Mouse (Mus musculus) heart, embryonic 15.5 days (tissue): ENCODE data around the gene Cask. TPM values are rescaled to one million over a fixed set of nuclear protein-coding genes. Genes with fewer than 3 reads are reported as not detected.
"Not testable (repeated sequence)": the region's sequence is repeated elsewhere in the genome, so short reads cannot be mapped to it uniquely, and the experiment has no call there.

ENCODE experiments used
- ATAC-seq: fragments of 200-750 bp; cut with Nextera tagmentation; replicated peaks from 2 replicates; pipeline ENCODE4 v1.8.0; 2017; ENCODE audit warnings: low read depth, moderate TSS enrichment; ENCODE audit not compliant: insufficient number of reproducible peaks, insufficient read depth, low FRiP score
- H3K27ac ChIP-seq: fragments of 300-500 bp; sonication (generic); 2 replicates; pipeline ENCODE4 v1.5.1; 2015; ENCODE audit warnings: mild to moderate bottlenecking, inconsistent platforms
- H3K27me3 ChIP-seq: fragments of 300-500 bp; sonication (generic); 2 replicates; pipeline ENCODE4 v1.6.1; 2015; ENCODE audit warnings: inconsistent platforms
- H3K36me3 ChIP-seq: fragments of 300-500 bp; sonication (generic); 2 replicates; pipeline ENCODE4 v1.6.1; 2015; ENCODE audit warnings: mild to moderate bottlenecking, inconsistent platforms
- H3K4me1 ChIP-seq: fragments of 300-500 bp; sonication (generic); replicated peaks from 2 replicates; pipeline ENCODE4 v1.6.1; 2015; ENCODE audit warnings: inconsistent platforms
- H3K4me2 ChIP-seq: fragments of 300-500 bp; sonication (generic); 2 replicates; pipeline ENCODE4 v1.6.1; 2015; ENCODE audit warnings: inconsistent platforms, mild to moderate bottlenecking, moderate library complexity
- H3K4me3 ChIP-seq: fragments of 300-500 bp; sonication (generic); 2 replicates; pipeline ENCODE4 v1.5.1; 2015; ENCODE audit warnings: mild to moderate bottlenecking, inconsistent platforms
- H3K9ac ChIP-seq: fragments of 300-500 bp; sonication (generic); 2 replicates; pipeline ENCODE4 v1.6.1; 2015; ENCODE audit warnings: mild to moderate bottlenecking, inconsistent platforms
- H3K9me3 ChIP-seq: fragments of 300-500 bp; sonication (generic); replicated peaks from 2 replicates; pipeline ENCODE4 v1.6.1; 2016; ENCODE audit warnings: inconsistent platforms
- WGBS: fragments of 180-500 bp; shearing (Covaris S2); methylation state at CpG from one replicate; pipeline ENCODE4 v1.1.7; 2015; ENCODE audit warnings: mixed read lengths; 5-methylcytosine and 5-hydroxymethylcytosine counted together
- polyA plus RNA-seq: library from polyadenylated mRNA; unstranded; fragments of >200 nt; fragmentation: Nextera tagmentation; extraction: Ambion mirVana; gene quantifications from 2 replicates; pipeline ENCODE4 v1.2.1, GENCODE M21; 2015

The Cask gene
- polyA plus RNA-seq, 1 experiment from 2014 or later = 6.1 TPM

DNA sequence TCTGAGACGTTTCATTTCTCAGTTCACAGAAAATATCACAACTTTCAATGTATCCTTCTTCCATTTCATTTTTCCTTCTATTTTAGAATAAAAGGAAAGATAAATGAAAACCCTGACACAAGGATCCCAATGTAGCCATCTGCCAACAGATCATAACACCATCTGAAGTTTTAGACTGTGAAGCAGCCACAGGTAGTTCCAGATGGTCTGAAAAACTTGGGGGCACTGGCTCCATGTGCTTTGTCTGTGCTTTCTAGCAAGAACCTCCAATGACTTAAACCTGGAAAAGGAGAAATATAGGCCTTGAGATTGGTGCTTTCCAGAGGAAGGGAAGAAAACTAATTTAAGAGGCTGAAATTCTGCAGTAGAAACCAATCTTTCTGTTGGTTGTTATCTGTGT is 28.4 kb downstream of the Cask start:
- no peaks in the 10 kb centered on the region for H3K36me3 ChIP-seq
- H3K27ac ChIP-seq = no peak overlapping the region
- H3K4me2 ChIP-seq = no peak overlapping the region
- 69% methylated on average over 1 of the region's 1 CpGs for WGBS
- no peaks in the 10 kb centered on the region for H3K27me3 ChIP-seq
- H3K9me3 ChIP-seq = no peaks in the 10 kb centered on the region
- H3K4me3 ChIP-seq = no peak overlapping the region
- no peaks in the 10 kb centered on the region for H3K4me1 ChIP-seq
- H3K9ac ChIP-seq = no peak overlapping the region
- no peak for ATAC-seq

DNA sequence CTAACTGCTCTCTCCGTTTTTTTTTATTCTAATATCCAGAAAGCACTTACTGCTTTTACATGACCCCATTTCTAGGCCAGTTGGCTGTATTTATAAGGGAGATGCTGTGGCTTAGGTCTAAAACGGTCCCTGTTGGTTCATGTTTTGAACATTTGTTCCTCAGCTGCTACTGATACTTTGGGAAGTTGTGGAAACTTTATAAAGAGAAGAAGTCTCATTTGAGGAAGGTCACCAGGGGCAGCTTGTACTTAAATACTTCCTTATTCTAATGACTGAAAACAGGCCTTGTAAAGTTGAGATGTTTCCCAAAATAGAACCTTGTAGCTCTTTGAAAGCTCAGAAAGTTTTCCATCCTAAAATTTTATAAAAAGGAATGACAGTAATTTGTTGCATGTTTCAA is 52.4 kb downstream of the Cask start:
- no peak overlapping the region for H3K4me2 ChIP-seq
- 33% methylated on average over 2 of the region's 2 CpGs for WGBS
- ATAC-seq = no peak
- H3K27me3 ChIP-seq = no peaks in the 10 kb centered on the region
- H3K9ac ChIP-seq = no peak overlapping the region
- H3K9me3 ChIP-seq = no peaks in the 10 kb centered on the region
- no peak overlapping the region for H3K4me3 ChIP-seq
- no peaks in the 10 kb centered on the region for H3K4me1 ChIP-seq
- no peaks in the 10 kb centered on the region for H3K36me3 ChIP-seq
- no peak overlapping the region for H3K27ac ChIP-seq

DNA sequence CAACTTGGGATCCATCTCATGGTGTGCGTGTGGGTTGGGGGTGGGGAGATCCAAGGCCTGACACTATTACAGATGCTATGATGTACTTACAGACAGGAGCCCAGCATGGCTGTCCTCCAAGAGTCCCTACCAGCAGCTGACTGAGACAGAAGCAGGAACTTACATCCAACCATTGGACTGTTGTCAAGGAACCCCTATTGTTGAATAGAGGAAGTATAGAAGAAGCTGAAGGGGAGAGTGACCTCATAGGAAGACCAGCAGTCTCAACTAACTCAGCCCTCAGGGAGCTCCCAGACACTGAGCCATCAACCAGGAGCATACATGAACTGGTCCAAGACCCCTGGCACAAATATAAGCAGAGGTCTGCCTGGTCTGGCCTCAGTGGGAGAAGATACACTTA is 85.5 kb downstream of the Cask start:
- no peak overlapping the region for H3K27ac ChIP-seq
- H3K4me2 ChIP-seq = no peak overlapping the region
- no peak overlapping the region for H3K9ac ChIP-seq
- ATAC-seq = no peak
- H3K4me1 ChIP-seq = no peaks in the 10 kb centered on the region
- H3K4me3 ChIP-seq = no peak overlapping the region
- WGBS = 77% methylated on average over 1 of the region's 1 CpGs
- no peaks in the 10 kb centered on the region for H3K36me3 ChIP-seq
- H3K27me3 ChIP-seq = no peaks in the 10 kb centered on the region
- H3K9me3 ChIP-seq = no peaks in the 10 kb centered on the region

DNA sequence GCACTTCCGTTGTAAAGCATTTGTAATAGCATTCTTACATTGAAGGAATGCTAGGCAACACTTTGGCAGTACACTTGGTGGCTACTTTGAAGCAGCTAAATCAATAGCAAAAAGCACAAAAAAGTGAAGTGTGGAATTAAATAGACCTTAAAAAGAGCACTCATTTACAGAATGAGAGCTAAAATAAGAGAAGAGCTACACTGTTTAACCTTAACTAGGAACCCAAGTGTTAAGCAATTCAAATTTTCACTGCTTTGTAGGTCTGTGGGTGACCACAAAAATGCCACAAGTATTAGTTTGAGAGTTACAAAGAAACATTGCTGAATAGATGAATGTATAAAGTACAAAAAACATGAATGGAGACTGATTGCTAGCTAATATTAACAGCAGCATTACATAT is 86.1 kb downstream of the Cask start:
- H3K9ac ChIP-seq = no peak overlapping the region
- H3K36me3 ChIP-seq = no peaks in the 10 kb centered on the region
- ATAC-seq = no peak
- no peaks in the 10 kb centered on the region for H3K4me1 ChIP-seq
- 76% methylated on average over 1 of the region's 1 CpGs for WGBS
- no peak overlapping the region for H3K4me3 ChIP-seq
- H3K27ac ChIP-seq = no peak overlapping the region
- H3K9me3 ChIP-seq = no peaks in the 10 kb centered on the region
- no peaks in the 10 kb centered on the region for H3K27me3 ChIP-seq
- H3K4me2 ChIP-seq = no peak overlapping the region

DNA sequence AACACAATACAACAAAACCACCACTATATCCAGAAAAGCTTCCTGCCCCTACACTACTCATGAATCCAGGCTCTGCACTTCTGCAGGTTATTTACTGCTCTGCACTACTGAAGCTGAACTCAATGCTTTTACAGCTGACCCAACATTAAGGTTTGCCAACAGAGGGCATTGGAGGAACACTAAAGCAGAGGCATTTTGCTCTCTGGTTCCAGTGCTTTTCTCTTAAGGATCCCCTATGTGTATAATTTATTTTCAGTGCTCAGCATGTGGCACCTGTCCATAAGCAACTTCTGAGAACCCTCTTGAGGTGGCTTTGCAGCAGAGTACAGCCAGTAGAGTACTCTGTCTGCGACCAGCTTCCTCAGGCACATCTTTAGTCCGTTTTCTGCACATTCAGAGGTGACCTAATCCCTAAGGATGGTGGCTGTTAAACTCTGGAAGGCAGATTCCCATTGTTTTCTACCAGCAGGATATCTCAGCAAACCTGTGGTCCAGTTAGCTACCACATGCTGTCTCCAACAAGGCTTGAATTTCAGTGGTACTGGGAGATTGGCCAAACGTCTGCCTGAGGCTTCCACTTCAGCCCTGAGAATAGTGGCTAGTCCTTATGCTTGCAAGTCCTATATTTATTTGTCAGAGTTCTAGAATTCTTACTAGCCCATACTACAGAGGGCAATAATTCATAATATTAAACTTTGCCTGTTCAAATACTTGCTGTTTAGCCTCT is 93.7 kb downstream of the Cask start:
- H3K27me3 ChIP-seq = no peaks in the 10 kb centered on the region
- H3K27ac ChIP-seq = no peak overlapping the region
- no peak for ATAC-seq
- no peak overlapping the region for H3K4me3 ChIP-seq
- H3K9ac ChIP-seq = no peak overlapping the region
- H3K36me3 ChIP-seq = no peaks in the 10 kb centered on the region
- H3K4me2 ChIP-seq = no peak overlapping the region
- 39% methylated on average over 3 of the region's 3 CpGs for WGBS
- H3K9me3 ChIP-seq = no peaks in the 10 kb centered on the region
- H3K4me1 ChIP-seq = no peaks in the 10 kb centered on the region

DNA sequence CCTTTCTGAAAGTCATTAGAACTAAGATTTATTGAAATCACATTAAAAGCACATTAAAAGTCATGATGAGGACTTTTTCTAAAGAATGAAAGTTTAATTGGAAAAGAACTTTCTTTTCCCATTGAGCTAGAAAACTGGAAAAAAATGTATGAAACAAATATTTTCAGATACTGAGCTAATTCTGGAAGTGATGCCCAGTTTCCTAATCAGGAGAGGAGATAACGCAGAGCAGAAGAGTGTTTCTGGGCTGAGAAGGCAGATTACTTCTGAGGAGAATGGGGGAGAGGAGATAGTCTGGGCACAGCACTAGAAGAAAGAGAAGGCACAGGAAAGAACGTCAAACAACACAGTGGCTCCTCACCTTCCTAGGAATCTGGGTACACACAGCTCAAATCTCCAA is 110.1 kb downstream of the Cask start:
- Histone ChIP-seq H3K9me3 (no peaks in the 10 kb centered on the region), H3K36me3 (no peaks in the 10 kb centered on the region), H3K4me3 (no peak overlapping the region), H3K4me2 (no peak overlapping the region), H3K27me3 (no peaks in the 10 kb centered on the region), H3K4me1 (peaks cover 2% of the 10 kb centered on the region; the same call in 1 of the 2 replicates), H3K9ac (no peak overlapping the region), H3K27ac (no peak overlapping the region)
- 35% methylated on average over 2 of the region's 2 CpGs for WGBS
- no peak for ATAC-seq

DNA sequence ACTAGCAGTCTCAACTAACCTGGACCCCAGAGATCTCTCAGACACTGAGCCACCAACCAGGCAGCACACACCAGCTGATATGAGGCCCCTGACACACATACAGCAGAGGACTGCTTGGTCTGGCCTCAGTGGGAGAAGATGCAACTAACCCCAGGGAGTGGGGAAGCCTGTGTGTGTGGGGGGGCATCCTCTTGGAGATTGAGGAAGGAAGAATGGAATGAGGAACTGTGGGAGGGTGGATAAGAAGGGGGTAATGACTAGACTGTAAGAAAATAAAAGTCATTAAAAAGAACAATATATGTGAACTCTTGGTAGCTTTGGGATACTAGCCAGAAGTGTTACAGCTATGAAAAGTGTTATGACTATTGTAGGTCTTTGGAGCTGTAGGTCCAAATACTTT is 120.4 kb downstream of the Cask start:
- not testable (repeated sequence) for H3K9ac ChIP-seq, H3K36me3 ChIP-seq, H3K27ac ChIP-seq, H3K27me3 ChIP-seq, H3K9me3 ChIP-seq, H3K4me3 ChIP-seq, ATAC-seq, H3K4me1 ChIP-seq, H3K4me2 ChIP-seq

DNA sequence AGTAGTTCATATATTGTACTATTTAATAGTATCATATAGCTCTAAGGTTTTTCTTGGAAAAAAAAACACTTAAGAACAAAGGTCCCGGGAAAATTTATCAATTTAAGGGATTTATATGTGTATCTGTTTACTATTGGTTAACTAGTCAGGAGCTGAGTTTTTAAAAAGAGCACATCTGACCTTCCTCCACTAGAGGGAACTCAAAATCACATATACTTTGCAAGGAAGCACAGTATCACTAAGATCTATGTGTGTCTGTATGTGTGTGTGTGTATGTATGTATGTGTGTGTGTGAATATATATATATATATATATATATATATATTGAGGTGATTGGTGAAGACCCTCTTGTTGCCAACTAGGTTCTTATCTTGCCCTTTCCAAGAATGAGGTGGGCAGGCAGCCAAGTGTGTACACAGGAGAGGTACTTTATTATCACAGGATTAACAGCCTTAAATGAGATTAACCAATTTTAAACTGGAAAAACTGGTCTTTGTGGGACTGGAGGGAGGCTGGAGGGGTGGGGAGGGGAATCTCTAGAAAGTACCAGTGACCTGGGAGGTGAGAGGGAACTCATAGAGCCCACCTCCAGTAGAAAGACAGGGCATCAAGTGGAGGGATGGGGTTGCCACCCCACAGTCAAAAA is 121.2 kb downstream of the Cask start:
- Histone ChIP-seq H3K4me1 (no peaks in the 10 kb centered on the region), H3K4me2 (no peak overlapping the region), H3K27me3 (no peaks in the 10 kb centered on the region), H3K9me3 (no peaks in the 10 kb centered on the region), H3K9ac (no peak overlapping the region), H3K36me3 (no peaks in the 10 kb centered on the region), H3K27ac (no peak overlapping the region), H3K4me3 (no peak overlapping the region)
- 71% methylated on average over 1 of the region's 1 CpGs for WGBS
- no peak for ATAC-seq

DNA sequence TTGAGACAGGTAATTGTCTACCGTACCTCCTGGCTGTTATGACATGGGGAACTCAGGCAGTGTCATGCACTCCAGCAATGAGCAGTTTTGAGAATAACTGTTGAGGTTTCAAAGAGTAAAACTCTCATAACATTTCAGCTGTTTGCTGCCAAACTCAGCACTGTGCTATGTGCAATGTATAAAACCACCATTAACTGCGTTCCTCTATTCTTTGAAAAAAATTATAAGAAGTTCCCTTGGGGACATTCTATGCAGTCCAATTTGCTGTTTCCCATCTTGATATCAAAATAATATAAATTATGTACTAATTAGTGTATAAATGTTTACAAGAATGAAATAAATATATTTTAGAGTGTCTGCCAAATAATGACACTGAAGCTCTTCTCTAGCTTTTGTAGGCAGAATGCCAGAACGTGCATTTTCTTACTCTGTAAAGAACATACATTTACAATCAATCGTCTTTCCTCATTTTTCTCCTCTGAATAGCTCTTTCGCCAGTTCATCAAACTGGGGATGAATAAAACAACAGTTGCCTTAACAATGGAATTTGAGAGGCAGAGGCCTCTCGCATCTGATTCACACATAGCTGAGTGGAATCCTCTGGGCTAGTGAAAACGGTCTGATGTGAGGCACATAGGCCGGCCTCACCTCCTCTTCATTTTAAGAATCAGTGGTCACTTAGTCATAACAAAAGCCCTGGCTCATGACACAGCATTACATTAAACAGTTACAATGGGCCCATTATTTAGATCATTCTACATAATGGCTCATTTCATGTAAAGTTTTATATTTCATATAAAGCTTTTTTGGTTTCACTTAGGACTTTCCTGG is 125.4 kb downstream of the Cask start:
- Histone ChIP-seq H3K36me3 (no peaks in the 10 kb centered on the region), H3K27me3 (no peaks in the 10 kb centered on the region), H3K27ac (no peak overlapping the region), H3K4me2 (no peak overlapping the region), H3K9me3 (no peaks in the 10 kb centered on the region), H3K4me3 (no peak overlapping the region), H3K9ac (no peak overlapping the region), H3K4me1 (no peaks in the 10 kb centered on the region)
- no peak for ATAC-seq
- WGBS = 72% methylated on average over 8 of the region's 8 CpGs

DNA sequence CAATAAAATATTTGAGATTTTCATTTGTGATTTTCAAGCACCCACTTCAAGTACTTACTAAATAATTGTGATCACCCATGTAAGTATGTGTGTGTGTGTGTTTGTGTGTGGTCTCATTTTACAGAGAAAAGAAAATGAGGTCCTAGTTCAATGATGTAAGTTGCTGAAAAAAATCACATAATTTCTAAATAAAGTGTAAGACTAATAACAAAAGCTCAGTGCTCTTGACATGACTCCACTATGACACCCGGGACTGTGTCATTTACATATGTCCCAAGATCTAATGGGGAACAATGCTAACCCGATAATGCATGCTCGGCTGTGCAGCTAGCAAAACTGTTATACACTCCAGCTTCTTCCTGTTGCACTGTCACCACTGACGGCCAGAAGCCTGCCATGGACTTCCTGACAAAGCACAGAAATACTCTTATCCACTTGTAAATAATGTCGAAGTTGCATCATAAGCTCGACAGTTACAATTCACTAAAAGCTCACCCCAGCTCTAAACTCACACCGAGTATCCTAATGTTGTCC is 130.8 kb downstream of the Cask start:
- Histone ChIP-seq H3K36me3 (no peaks in the 10 kb centered on the region), H3K4me3 (no peak overlapping the region), H3K9ac (no peak overlapping the region), H3K27me3 (no peaks in the 10 kb centered on the region), H3K4me1 (no peaks in the 10 kb centered on the region), H3K9me3 (no peaks in the 10 kb centered on the region), H3K27ac (no peak overlapping the region), H3K4me2 (no peak overlapping the region)
- 34% methylated on average over 7 of the region's 7 CpGs for WGBS
- no peak for ATAC-seq

DNA sequence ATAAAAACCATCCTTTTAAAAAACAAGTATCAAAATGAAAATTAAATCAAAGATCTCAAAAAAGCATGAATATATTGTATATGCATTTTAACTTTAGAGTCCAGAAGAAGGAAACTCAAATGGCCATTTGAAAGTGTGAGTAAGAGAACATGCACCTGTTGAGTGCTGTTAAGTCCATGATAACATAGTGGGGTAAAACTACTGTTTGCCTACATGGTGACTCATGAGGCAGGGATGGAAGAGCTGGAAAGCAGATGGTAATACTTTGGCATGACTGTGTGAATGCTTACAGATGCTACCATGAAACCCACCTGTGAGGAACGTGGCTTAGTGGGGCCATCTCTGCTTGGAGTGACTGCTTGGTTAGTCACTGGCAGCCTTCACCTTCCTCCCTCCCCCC is 132.9 kb downstream of the Cask start:
- no peaks in the 10 kb centered on the region for H3K36me3 ChIP-seq
- H3K4me3 ChIP-seq = no peak overlapping the region
- no peak overlapping the region for H3K4me2 ChIP-seq
- H3K27ac ChIP-seq = no peak overlapping the region
- no peak for ATAC-seq
- no peaks in the 10 kb centered on the region for H3K4me1 ChIP-seq
- no peaks in the 10 kb centered on the region for H3K9me3 ChIP-seq
- H3K27me3 ChIP-seq = no peaks in the 10 kb centered on the region
- WGBS = 68% methylated on average over 1 of the region's 1 CpGs
- no peak overlapping the region for H3K9ac ChIP-seq
